Mouse (Mus musculus): ENCODE results near the gene Nfkb1. TPM values are rescaled to one million over a fixed set of nuclear protein-coding genes. Genes with fewer than 3 reads are reported as not detected.
A peak's percentile ranks its signal among the peaks of the same experiment; 100 is the strongest.

The Nfkb1 gene
- polyA plus RNA-seq, 1 experiment from 2014 or later: 13.7 TPM

- Histone ChIP-seq H3K4me3 (ENCODE audit: low read length) (no peak overlapping the region), H3K9ac (ENCODE audit: low read depth, low read length) (no peak overlapping the region), H3K27me3 (replicated peaks; ENCODE audit: control insufficient read depth, insufficient read depth, low read length) (no peaks in the 10 kb centered on the region), H3K4me1 (ENCODE audit: control insufficient read depth, insufficient read depth, low read length) (no peaks in the 10 kb centered on the region), H3K27ac (ENCODE audit: low read length) (no peak overlapping the region), H3K36me3 (ENCODE audit: control insufficient read depth, insufficient read depth, low read length) (peaks cover 2% of the 10 kb centered on the region; the same call in 1 of the 2 replicates), H3K4me2 (ENCODE audit: low read depth, low read length) (no peak overlapping the region), H3K9me3 (ENCODE audit: control insufficient read depth, low read length) (no peaks in the 10 kb centered on the region)
- 88% methylated on average over 9 of the region's 9 CpGs for WGBS
- ATAC-seq: no peak
Observed at GRCm38 (mm10) chr3:135661707-135662106, 29.6 kb downstream of the Nfkb1 start.

- H3K4me3 ChIP-seq (ENCODE audit: low read length): no peak overlapping the region
- H3K9ac ChIP-seq (ENCODE audit: low read depth, low read length): no peak overlapping the region
- ATAC-seq: no peak
- H3K4me1 ChIP-seq (ENCODE audit: control insufficient read depth, insufficient read depth, low read length): no peaks in the 10 kb centered on the region
- H3K4me2 ChIP-seq (ENCODE audit: low read depth, low read length): no peak overlapping the region
- peaks cover 2% of the 10 kb centered on the region; the same call in 1 of the 2 replicates for H3K36me3 ChIP-seq (ENCODE audit: control insufficient read depth, insufficient read depth, low read length)
- 77% methylated on average over 7 of the region's 7 CpGs for WGBS
- no peaks in the 10 kb centered on the region for H3K9me3 ChIP-seq (ENCODE audit: control insufficient read depth, low read length)
- no peaks in the 10 kb centered on the region for H3K27me3 ChIP-seq (replicated peaks; ENCODE audit: control insufficient read depth, insufficient read depth, low read length)
- no peak overlapping the region for H3K27ac ChIP-seq (ENCODE audit: low read length)
Observed at GRCm38 (mm10) chr3:135658540-135659097, 32.7 kb downstream of the Nfkb1 start.

- no peak overlapping the region for H3K9ac ChIP-seq (ENCODE audit: low read depth, low read length)
- H3K27ac ChIP-seq (ENCODE audit: low read length): no peak overlapping the region
- H3K4me1 ChIP-seq (ENCODE audit: control insufficient read depth, insufficient read depth, low read length): no peaks in the 10 kb centered on the region
- ATAC-seq: no peak
- no peaks in the 10 kb centered on the region; the same call in 1 of the 2 replicates for H3K36me3 ChIP-seq (ENCODE audit: control insufficient read depth, insufficient read depth, low read length)
- no peak overlapping the region for H3K4me3 ChIP-seq (ENCODE audit: low read length)
- WGBS: 91% methylated on average over 4 of the region's 4 CpGs
- no peak overlapping the region for H3K4me2 ChIP-seq (ENCODE audit: low read depth, low read length)
- no peaks in the 10 kb centered on the region for H3K9me3 ChIP-seq (ENCODE audit: control insufficient read depth, low read length)
- no peaks in the 10 kb centered on the region for H3K27me3 ChIP-seq (replicated peaks; ENCODE audit: control insufficient read depth, insufficient read depth, low read length)
Observed at GRCm38 (mm10) chr3:135656156-135656555, 35.2 kb downstream of the Nfkb1 start.

- no peak overlapping the region for H3K4me2 ChIP-seq (ENCODE audit: low read depth, low read length)
- 79% methylated on average over 15 of the region's 15 CpGs for WGBS
- ATAC-seq: no peak
Observed at GRCm38 (mm10) chr3:135650773-135651555, 40.4 kb downstream of the Nfkb1 start.

GRCm38 (mm10) chr3:135649809-135650208 is 41.5 kb downstream of the Nfkb1 start:
- Histone ChIP-seq H3K9ac (ENCODE audit: low read depth, low read length) (no peak overlapping the region), H3K4me3 (ENCODE audit: low read length) (no peak overlapping the region), H3K27me3 (replicated peaks; ENCODE audit: control insufficient read depth, insufficient read depth, low read length) (no peaks in the 10 kb centered on the region), H3K4me2 (ENCODE audit: low read depth, low read length) (no peak overlapping the region), H3K27ac (ENCODE audit: low read length) (no peak overlapping the region), H3K9me3 (ENCODE audit: control insufficient read depth, low read length) (no peaks in the 10 kb centered on the region), H3K4me1 (ENCODE audit: control insufficient read depth, insufficient read depth, low read length) (no peaks in the 10 kb centered on the region), H3K36me3 (ENCODE audit: control insufficient read depth, insufficient read depth, low read length) (peaks cover 8% of the 10 kb centered on the region)
- WGBS: 83% methylated on average over 10 of the region's 10 CpGs
- no peak for ATAC-seq

More at GRCm38 (mm10) chr3:135650773-135651555, 40.4 kb downstream of the Nfkb1 start:
- Histone ChIP-seq H3K9me3 (ENCODE audit: control insufficient read depth, low read length) (no peaks in the 10 kb centered on the region), H3K27me3 (replicated peaks; ENCODE audit: control insufficient read depth, insufficient read depth, low read length) (no peaks in the 10 kb centered on the region), H3K4me1 (ENCODE audit: control insufficient read depth, insufficient read depth, low read length) (no peaks in the 10 kb centered on the region), H3K36me3 (ENCODE audit: control insufficient read depth, insufficient read depth, low read length) (peaks cover 3% of the 10 kb centered on the region), H3K4me3 (ENCODE audit: low read length) (no peak overlapping the region), H3K9ac (ENCODE audit: low read depth, low read length) (no peak overlapping the region), H3K27ac (ENCODE audit: low read length) (no peak overlapping the region)

- Histone ChIP-seq H3K27me3 (replicated peaks; ENCODE audit: control insufficient read depth, insufficient read depth, low read length) (no peaks in the 10 kb centered on the region), H3K4me2 (ENCODE audit: low read depth, low read length) (no peak overlapping the region), H3K36me3 (ENCODE audit: control insufficient read depth, insufficient read depth, low read length) (peaks cover 8% of the 10 kb centered on the region), H3K4me3 (ENCODE audit: low read length) (no peak overlapping the region), H3K4me1 (ENCODE audit: control insufficient read depth, insufficient read depth, low read length) (no peaks in the 10 kb centered on the region), H3K9ac (ENCODE audit: low read depth, low read length) (no peak overlapping the region), H3K9me3 (ENCODE audit: control insufficient read depth, low read length) (no peaks in the 10 kb centered on the region), H3K27ac (ENCODE audit: low read length) (no peak overlapping the region)
- ATAC-seq: no peak
- 93% methylated on average over 8 of the region's 8 CpGs for WGBS
Observed at GRCm38 (mm10) chr3:135648501-135648900, 42.8 kb downstream of the Nfkb1 start.

- no peaks in the 10 kb centered on the region for H3K27me3 ChIP-seq (replicated peaks; ENCODE audit: control insufficient read depth, insufficient read depth, low read length)
- H3K9ac ChIP-seq (ENCODE audit: low read depth, low read length): no peak overlapping the region
- 90% methylated on average over 1 of the region's 1 CpGs for WGBS
- peaks cover 8% of the 10 kb centered on the region for H3K36me3 ChIP-seq (ENCODE audit: control insufficient read depth, insufficient read depth, low read length)
- H3K27ac ChIP-seq (ENCODE audit: low read length): no peak overlapping the region
- no peak overlapping the region for H3K4me3 ChIP-seq (ENCODE audit: low read length)
- ATAC-seq: no peak
- H3K4me2 ChIP-seq (ENCODE audit: low read depth, low read length): no peak overlapping the region
- H3K9me3 ChIP-seq (ENCODE audit: control insufficient read depth, low read length): no peaks in the 10 kb centered on the region
- no peaks in the 10 kb centered on the region for H3K4me1 ChIP-seq (ENCODE audit: control insufficient read depth, insufficient read depth, low read length)
Observed at GRCm38 (mm10) chr3:135646622-135647021, 44.7 kb downstream of the Nfkb1 start.

- Histone ChIP-seq H3K9me3 (ENCODE audit: control insufficient read depth, low read length) (no peaks in the 10 kb centered on the region), H3K27me3 (replicated peaks; ENCODE audit: control insufficient read depth, insufficient read depth, low read length) (no peaks in the 10 kb centered on the region), H3K4me1 (ENCODE audit: control insufficient read depth, insufficient read depth, low read length) (peaks cover 3% of the 10 kb centered on the region; the same call in 1 of the 2 replicates), H3K36me3 (ENCODE audit: control insufficient read depth, insufficient read depth, low read length) (peaks cover 8% of the 10 kb centered on the region), H3K4me3 (ENCODE audit: low read length) (no peak overlapping the region), H3K9ac (ENCODE audit: low read depth, low read length) (no peak overlapping the region), H3K27ac (ENCODE audit: low read length) (no peak overlapping the region), H3K4me2 (ENCODE audit: low read depth, low read length) (no peak overlapping the region)
- WGBS: 89% methylated on average over 3 of the region's 3 CpGs
- no peak for ATAC-seq
Observed at GRCm38 (mm10) chr3:135644971-135645370, 46.4 kb downstream of the Nfkb1 start.

GRCm38 (mm10) chr3:135641623-135641915 is 49.8 kb downstream of the Nfkb1 start:
- ATAC-seq: peak; percentile 76
- peaks cover 5% of the 10 kb centered on the region for H3K36me3 ChIP-seq (ENCODE audit: control insufficient read depth, insufficient read depth, low read length)
- H3K27ac ChIP-seq (ENCODE audit: low read length): no peak overlapping the region
- H3K4me1 ChIP-seq (ENCODE audit: control insufficient read depth, insufficient read depth, low read length): peaks cover 3% of the 10 kb centered on the region; the same call in 1 of the 2 replicates
- no peak overlapping the region for H3K4me3 ChIP-seq (ENCODE audit: low read length)
- H3K9me3 ChIP-seq (ENCODE audit: control insufficient read depth, low read length): no peaks in the 10 kb centered on the region
- WGBS: 42% methylated on average over 4 of the region's 4 CpGs
- no peak overlapping the region for H3K4me2 ChIP-seq (ENCODE audit: low read depth, low read length)
- H3K9ac ChIP-seq (ENCODE audit: low read depth, low read length): no peak overlapping the region
- H3K27me3 ChIP-seq (replicated peaks; ENCODE audit: control insufficient read depth, insufficient read depth, low read length): no peaks in the 10 kb centered on the region

All from intestine, embryonic 16.5 days (tissue).